Mouse (Mus musculus): ENCODE data around the gene Ism2.

DNA sequence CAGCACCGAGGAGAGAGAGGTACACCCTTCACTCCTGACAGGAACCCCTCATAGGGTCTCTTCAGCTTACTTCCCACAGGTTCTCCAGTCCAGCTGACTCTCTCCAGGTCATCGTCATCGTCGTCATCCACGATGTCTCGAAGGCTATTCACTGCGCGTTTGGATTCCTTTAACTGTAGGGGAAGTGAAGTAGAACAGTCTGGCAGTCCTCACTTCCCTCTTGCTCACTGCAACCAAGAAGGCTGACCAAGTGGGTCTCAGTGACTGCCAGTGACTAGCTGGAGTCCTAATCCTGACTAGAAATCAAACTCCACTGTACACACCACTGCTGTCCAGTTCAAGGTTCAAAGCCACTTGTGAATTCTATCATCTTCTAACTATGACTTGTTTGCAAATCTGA, 38.9 kb downstream of the Ism2 start:
- TF ChIP-seq CTCF (IDR thresholded peaks at IDR 0.05; ENCODE audit: control insufficient read depth, insufficient read depth, insufficient replicate concordance, low read depth, low read length) (no peak), POLR2A (IDR thresholded peaks at IDR 0.05; ENCODE audit: control insufficient read depth, low read depth, low read length) (no peak)
